Mouse (Mus musculus) common myeloid progenitor, adult 5-6 weeks (primary cell): ENCODE data around the gene Ccdc18. TPM values are rescaled to one million over a fixed set of nuclear protein-coding genes. Genes with fewer than 3 reads are reported as not detected.
"Not testable (repeated sequence)": the region's sequence is repeated elsewhere in the genome, so short reads cannot be mapped to it uniquely, and the experiment has no call there.

Experiments
- ATAC-seq: replicated peaks from 2 replicates; pipeline ENCODE4 v1.8.0; 2016; ENCODE audit warnings: low read depth, mild to moderate bottlenecking, moderate TSS enrichment, inconsistent platforms; ENCODE audit not compliant: poor library complexity, severe bottlenecking
- total RNA-seq: library from RNA; stranded (forward); fragments of 200-1000, 187-1606 nt; gene quantifications from 2 replicates; pipeline ENCODE4 v1.2.3, GENCODE M21; 2017

Gene Ccdc18
- total RNA-seq, 1 experiment from 2014 or later: 25.7 TPM

DNA sequence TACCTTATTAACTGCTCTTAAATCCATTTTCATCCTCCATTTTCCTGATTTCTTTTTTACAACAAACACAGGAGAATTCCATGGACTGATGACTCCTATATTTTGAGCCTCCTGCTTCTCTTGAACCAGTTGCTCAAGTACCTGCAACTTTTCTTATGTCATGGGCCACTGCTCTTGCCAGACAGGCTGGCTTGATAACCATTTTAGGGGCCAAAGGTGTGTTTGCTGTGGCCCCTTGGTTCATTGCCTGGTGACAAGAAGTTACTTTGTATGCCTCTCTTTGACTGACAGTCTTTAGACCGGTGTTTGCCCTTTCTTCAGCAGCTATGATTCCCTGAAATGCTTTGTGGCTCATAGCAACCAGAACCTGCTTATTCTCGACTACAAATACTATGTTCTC lies 117.4 kb downstream of the Ccdc18 start:
- no peak for ATAC-seq

DNA sequence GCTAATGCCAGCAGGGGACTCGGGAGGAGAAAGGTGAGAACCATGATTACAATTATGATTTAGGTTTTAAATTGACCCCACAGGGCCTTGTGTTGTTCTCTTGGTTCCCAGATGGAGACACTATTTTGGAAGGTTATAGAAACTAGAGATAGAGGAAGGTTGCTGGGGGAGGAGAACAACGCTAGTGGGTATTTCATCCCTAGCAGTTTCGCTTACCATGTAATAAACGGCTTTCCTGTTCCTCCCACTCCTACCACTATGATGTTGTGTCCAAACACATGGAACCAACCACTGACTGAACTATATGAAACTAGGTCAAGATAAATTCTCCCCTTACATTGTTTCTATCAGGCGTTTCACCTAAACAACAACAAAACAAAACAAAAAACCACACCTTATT lies 122.6 kb downstream of the Ccdc18 start:
- 0 out of 2 replicates have a peak, but pooled peaks have one; percentile 29 for ATAC-seq

DNA sequence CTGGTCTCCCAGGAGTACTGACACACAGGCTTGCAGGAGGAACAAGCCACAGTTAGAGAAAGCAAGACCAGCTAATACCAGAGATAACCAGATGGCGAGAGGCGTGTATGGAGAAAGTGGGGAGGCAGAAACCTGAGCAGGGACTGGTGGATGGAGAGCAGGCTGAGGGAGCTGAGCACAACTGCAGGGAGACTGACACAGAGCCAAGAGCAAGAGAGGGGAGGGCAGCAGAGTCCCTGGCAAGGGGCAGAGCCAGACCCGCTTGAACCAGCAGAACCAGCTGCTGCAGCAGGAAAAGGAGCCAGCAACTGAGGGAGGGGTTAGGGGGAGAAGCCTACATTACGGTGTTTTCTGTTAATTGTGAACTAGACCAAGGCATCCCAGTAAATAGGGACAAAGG lies 130.0 kb downstream of the Ccdc18 start:
- 0 out of 2 replicates have a peak, but pooled peaks have one; percentile 52 for ATAC-seq

DNA sequence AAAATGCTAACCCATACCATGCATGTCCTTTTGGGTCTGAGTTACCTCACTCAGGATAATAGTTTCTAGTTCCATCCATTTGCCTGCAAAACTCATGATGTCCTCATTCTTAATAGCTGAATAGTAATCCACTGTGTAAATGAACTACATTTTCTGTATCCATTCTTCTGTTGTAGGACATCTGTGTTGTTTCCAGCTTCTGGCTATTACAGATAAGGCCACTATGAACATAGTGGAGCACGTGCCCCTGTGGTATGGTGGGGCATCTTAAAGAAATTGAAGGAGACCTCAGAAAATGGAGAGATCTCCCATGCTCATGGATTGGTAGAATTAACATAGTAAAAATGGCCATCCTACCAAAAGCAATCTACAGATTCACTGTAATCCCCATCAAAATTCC lies 131.1 kb downstream of the Ccdc18 start:
- not testable (repeated sequence) for ATAC-seq

DNA sequence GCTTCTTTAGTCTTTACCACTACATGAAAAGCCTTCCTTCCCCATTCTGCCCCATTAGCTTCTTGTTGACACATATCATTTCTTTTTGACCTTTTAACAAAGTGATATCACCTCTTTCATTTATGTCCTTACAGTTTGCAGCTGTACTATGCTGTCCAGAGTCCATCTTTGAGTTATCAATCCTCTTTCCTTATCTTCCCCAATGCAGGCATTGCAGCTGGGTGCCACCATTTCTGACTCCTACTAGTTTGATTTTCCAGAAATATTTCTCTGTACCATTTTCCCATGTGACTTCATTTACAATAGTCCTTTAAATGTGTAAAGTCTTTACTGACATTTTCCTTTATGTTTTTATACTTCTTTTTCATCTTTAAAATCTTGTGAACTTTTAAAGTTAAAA lies 134.3 kb downstream of the Ccdc18 start:
- no peak for ATAC-seq

DNA sequence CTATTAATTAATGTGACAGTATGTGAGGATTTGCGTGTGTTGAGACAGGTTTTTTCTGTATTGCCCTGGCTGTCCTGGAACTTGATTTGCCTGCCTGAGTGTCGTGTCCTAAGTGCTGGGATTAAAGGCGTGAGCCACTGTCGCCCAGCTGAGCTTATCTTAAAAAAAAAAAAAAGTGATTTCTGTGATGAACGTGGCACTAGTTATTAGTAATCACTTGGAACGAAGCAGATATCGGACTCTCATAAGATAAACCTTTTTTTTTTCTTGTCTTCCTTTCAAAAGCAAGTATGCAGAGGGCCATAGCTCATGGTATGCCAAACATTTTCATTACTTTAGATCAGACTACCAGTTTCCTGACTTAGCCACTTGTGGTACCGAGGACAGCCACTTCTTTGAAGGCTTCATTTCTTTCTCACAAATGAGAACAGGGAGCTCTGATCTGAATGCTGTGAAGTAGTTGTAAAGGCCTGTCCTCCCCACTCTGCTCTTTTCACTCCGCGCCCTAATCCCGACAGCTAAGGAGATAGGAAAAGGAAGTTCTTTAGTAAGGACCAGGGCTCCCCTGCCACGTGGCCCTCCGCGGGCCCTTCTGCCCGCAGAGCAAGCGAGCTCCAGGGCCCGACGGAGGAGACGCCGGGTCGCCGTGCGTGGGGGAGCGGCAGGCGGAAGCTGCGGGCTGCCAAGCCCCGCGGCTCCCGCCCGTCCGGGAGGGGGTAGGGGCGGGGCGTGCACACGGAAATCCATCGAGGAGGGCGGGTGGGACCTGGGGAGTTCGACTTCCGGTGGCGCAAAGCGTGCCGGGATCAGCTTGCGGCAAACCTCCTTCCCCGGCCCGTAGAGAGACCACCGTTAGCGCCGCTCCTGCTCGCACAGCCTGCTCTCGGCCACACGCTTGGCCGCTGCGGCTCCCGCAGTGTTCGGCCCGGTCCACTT lies 135.7 kb downstream of the Ccdc18 start, which contains the start of gene Dr1:
Dr1 (plus strand) TSS at position 771 of the 936 bp plus-strand sequence.
- ATAC-seq: peak; percentile 83

DNA sequence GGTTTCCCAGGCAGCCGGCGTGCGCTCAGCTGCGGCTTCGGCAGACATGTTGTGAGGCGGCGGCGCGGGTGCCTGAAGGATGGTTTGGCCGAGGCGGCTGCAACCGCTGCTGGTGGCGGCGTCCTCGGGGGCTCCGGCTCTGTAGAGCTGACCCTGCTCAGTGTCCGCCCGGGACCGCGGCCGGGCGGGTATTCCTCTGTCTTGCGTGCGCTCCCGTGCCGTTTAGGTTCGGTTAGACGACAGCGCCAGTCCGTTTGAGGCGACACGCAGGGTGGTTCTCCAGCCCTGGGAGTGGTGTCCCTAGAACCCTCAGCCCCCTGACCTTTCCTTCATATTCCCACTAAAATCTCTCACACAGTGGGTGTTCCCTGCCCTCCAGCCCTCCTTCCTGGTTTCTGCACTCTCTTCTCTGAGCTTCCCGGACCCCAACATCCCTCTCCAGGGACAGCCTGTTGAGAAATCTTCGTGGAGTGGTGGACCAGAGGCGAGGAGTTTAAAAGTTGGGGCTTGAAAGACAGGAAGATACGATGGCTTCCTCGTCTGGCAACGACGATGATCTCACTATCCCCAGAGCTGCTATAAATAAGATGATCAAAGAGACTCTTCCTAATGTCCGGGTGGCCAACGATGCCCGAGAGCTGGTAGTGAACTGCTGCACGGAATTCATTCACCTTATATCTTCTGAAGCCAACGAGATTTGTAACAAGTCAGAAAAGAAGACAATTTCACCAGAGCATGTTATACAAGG lies 136.6 kb downstream of the Ccdc18 start:
- peak; percentile 19; the same call in 1 of the 2 replicates for ATAC-seq

DNA sequence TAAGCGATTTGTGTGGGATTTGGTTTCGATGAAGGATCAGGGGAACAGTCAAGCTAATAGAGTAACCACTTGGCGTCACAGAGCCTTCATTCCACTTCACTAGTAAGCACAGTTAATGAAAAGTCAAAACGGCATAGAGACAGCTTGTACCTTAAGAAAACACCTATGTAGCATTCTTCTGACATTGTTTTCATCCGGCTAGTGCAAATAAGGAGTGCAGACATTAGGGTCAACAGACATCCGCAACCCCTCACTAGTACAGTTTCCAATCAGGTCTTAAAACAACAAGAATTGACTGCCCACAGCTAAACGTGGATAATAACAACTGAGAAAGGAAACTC lies 137.1 kb downstream of the Ccdc18 start:
- ATAC-seq: no peak

DNA sequence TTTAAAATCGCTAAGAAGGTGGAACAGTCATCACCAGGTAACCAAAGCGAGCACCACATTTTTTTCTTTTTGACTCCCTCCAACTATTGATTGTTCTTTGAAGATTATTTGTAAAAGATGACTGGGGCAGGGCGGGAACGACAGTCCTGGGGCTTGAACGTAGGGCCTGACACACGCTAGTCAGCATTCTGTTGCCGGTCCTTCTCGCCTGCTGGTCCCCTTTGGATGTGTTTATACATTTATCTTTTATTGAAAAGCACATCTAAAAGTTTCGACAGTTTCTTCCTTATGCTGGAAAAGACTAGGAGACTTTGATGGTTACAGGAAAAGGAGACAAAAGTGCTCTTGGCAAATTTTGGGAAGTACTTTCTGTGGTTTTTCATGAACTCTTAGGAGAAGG lies 137.7 kb downstream of the Ccdc18 start:
- no peak for ATAC-seq

DNA sequence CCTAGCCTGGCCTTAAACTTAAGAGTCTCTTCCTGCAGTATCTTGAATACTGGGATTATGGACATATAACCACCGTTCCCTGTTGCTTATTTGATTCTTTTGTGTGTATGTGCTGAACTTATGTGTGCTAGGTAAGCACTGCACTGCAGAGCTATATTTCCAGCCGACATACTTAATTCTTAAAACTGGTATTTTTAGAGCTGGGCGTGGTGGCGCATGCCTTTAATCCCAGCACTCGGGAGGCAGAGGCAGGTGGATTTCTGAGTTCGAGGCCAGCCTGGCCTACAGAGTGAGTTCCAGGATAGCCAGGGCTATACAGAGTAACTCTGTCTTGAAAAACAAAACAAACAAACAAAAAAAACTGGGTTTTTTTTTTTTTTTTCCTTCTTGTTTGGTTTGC lies 138.7 kb downstream of the Ccdc18 start:
- ATAC-seq: not testable (repeated sequence)

Other genes starting within 250 kb of the Ccdc18 start
- 363 and 432 TPM in 2 replicates for gene Rpl5, start 232.4 kb upstream of the Ccdc18 start, total RNA-seq
- 15.8 and 28.6 TPM in 2 replicates for gene Fam69a, start 145.8 kb upstream of the Ccdc18 start, total RNA-seq
- 114 and 119 TPM in 2 replicates for gene Mtf2, start 67.2 kb upstream of the Ccdc18 start, total RNA-seq
- gene Tmed5, start 255 bp upstream of the Ccdc18 start, total RNA-seq: 98.8 and 101 TPM in 2 replicates
- 57.1 and 71.1 TPM in 2 replicates for gene Dr1, start 136.0 kb downstream of the Ccdc18 start, total RNA-seq
- 6.7 and 8.8 TPM in 2 replicates for gene Pigg, start 179.7 kb downstream of the Ccdc18 start, total RNA-seq
- gene Gm42517, start 235.0 kb downstream of the Ccdc18 start, total RNA-seq: 0.14 TPM in 1 of 2 replicates, not detected in the other